Mouse (Mus musculus) hindbrain, embryonic 12.5 days (tissue): ENCODE measurements at regions not wholly inside any gene's neighbourhood (a gene's known extent, or its start where the extent isn't known, plus 50 kb on each side); places are given as distances from the start of the nearest gene placed in this dataset.

Source experiments
- ATAC-seq: fragments of 200-750 bp; cut with Nextera tagmentation; 2 replicates; pipeline ENCODE4 v1.8.0; 2017; ENCODE audit warnings: moderate TSS enrichment; ENCODE audit not compliant: low FRiP score
- H3K27ac ChIP-seq: fragments of 300-500 bp; sonication (generic); 2 replicates; pipeline ENCODE4 v1.5.1; 2016; ENCODE audit warnings: mild to moderate bottlenecking
- H3K27me3 ChIP-seq: fragments of 300-500 bp; sonication (generic); 2 replicates; pipeline ENCODE4 v1.6.1; 2016; ENCODE audit warnings: mild to moderate bottlenecking
- H3K36me3 ChIP-seq: fragments of 300-500 bp; sonication (generic); 2 replicates; pipeline ENCODE4 v1.6.1; 2016; ENCODE audit warnings: mild to moderate bottlenecking
- H3K4me1 ChIP-seq: fragments of 300-500 bp; sonication (generic); 2 replicates; pipeline ENCODE4 v1.6.1; 2016
- H3K4me2 ChIP-seq: fragments of 300-500 bp; sonication (generic); replicated peaks from 2 replicates; pipeline ENCODE4 v1.6.1; 2016; ENCODE audit warnings: mild to moderate bottlenecking
- H3K4me3 ChIP-seq: fragments of 300-500 bp; sonication (generic); 2 replicates; pipeline ENCODE4 v1.5.1; 2016; ENCODE audit warnings: mild to moderate bottlenecking
- H3K9ac ChIP-seq: fragments of 300-500 bp; sonication (generic); 2 replicates; pipeline ENCODE4 v1.6.1; 2016; ENCODE audit warnings: mild to moderate bottlenecking, moderate library complexity
- H3K9me3 ChIP-seq: fragments of 300-500 bp; sonication (generic); replicated peaks from 2 replicates; pipeline ENCODE4 v1.6.1; 2016; ENCODE audit warnings: mild to moderate bottlenecking
- WGBS: fragments of 180-500 bp; shearing (Covaris S2); methylation state at CpG from one replicate; pipeline ENCODE4 v1.1.7; 2016; 5-methylcytosine and 5-hydroxymethylcytosine counted together

DNA sequence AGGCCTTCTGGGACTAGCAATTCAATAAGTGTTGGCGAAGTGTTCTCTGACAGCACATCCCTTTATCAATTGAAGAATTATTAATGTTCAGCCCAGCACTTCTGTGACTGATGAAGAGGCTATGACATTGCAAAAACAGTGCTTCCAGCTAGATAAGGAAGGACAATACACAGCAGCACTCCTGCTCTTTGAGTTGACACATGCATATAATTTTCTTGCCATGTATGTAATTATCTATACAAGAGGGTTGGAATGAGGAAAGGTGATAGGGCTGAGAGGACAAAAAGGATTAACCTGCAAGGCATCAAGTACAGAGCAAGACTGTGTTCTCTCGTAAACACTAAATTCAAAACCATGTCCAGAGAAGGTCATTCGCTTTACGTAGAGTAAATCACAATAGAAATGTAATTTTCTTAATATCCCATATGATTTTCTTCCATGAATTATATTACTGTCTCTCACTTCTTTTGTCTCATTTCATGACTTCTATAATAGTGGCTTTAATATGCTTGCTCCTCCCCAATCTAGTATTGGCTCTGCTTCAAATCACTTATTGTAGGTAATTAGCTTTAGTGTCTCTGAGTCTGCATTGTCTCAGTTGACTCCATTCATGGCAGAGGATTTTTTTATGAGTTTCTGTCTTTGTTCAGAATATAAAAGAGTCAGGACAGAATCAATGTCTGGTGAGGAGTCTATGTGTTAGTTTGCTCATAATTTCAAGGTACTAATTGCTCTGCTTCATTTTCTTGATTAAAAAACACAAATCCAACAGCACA lies 460.9 kb downstream of the Slco4c1 start:
- no peak overlapping the region for H3K27ac ChIP-seq
- H3K4me3 ChIP-seq, result no peak overlapping the region
- H3K4me2 ChIP-seq, result no peak overlapping the region
- peak; percentile 63 for ATAC-seq
- no peaks in the 10 kb centered on the region for H3K36me3 ChIP-seq
- H3K9ac ChIP-seq, result no peak overlapping the region
- no peaks in the 10 kb centered on the region for H3K27me3 ChIP-seq
- WGBS, result 76% methylated on average over 4 of the region's 4 CpGs
- H3K9me3 ChIP-seq, result no peaks in the 10 kb centered on the region
- H3K4me1 ChIP-seq, result no peaks in the 10 kb centered on the region

DNA sequence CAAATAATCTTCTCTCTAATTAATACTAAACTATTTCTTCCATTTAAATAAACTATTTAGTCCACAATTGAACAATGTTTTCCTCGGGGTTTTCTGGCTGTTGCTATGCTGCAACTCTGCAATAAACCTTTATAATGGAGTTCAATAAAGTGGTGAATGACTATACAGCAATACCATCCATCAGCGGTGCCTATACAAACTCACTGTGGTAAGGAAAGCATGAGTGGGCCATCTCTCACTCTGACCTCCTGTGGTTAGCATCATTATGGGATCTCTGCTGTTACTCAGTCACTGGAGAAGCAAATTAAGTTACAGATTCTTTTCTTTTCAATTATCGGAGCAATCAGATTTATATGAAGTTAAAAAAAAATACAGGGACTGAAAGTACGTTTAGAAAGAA lies 474.0 kb downstream of the Slco4c1 start:
- no peak for ATAC-seq
- Histone ChIP-seq H3K27ac (no peak overlapping the region), H3K4me2 (no peak overlapping the region), H3K4me1 (no peaks in the 10 kb centered on the region), H3K9me3 (no peaks in the 10 kb centered on the region), H3K27me3 (no peaks in the 10 kb centered on the region), H3K36me3 (no peaks in the 10 kb centered on the region), H3K4me3 (no peak overlapping the region), H3K9ac (no peak overlapping the region)
- 64% methylated on average over 4 of the region's 4 CpGs for WGBS

GRCm38 (mm10) chr1:96388417-96388816 lies 483.6 kb downstream of the Slco4c1 start:
- Histone ChIP-seq H3K4me2 (no peak overlapping the region), H3K36me3 (no peaks in the 10 kb centered on the region), H3K4me1 (no peaks in the 10 kb centered on the region), H3K9ac (no peak overlapping the region), H3K9me3 (no peaks in the 10 kb centered on the region), H3K27ac (no peak overlapping the region), H3K27me3 (no peaks in the 10 kb centered on the region), H3K4me3 (no peak overlapping the region)
- no peak for ATAC-seq
- WGBS, result 91% methylated on average over 5 of the region's 5 CpGs

- Histone ChIP-seq H3K4me3 (no peak overlapping the region), H3K36me3 (no peaks in the 10 kb centered on the region), H3K27ac (no peak overlapping the region), H3K4me1 (no peaks in the 10 kb centered on the region), H3K27me3 (no peaks in the 10 kb centered on the region), H3K4me2 (no peak overlapping the region), H3K9ac (no peak overlapping the region), H3K9me3 (no peaks in the 10 kb centered on the region)
- no peak for ATAC-seq
- WGBS, result 90% methylated on average over 1 of the region's 1 CpGs
Observed at GRCm38 (mm10) chr1:96385916-96386315, 486.1 kb downstream of the Slco4c1 start.

GRCm38 (mm10) chr1:96362713-96363441 lies 509.1 kb downstream of the Slco4c1 start:
- H3K4me1 ChIP-seq, result no peaks in the 10 kb centered on the region
- H3K4me3 ChIP-seq, result no peak overlapping the region
- H3K4me2 ChIP-seq, result no peak overlapping the region
- no peak overlapping the region for H3K9ac ChIP-seq
- no peaks in the 10 kb centered on the region for H3K27me3 ChIP-seq
- H3K36me3 ChIP-seq, result no peaks in the 10 kb centered on the region
- H3K27ac ChIP-seq, result no peak overlapping the region
- H3K9me3 ChIP-seq, result no peaks in the 10 kb centered on the region
- 77% methylated on average over 2 of the region's 2 CpGs for WGBS
- ATAC-seq, result no peak

GRCm38 (mm10) chr1:96347231-96347630 lies 524.7 kb downstream of the Slco4c1 start:
- no peak for ATAC-seq
- Histone ChIP-seq H3K4me1 (no peaks in the 10 kb centered on the region), H3K4me3 (no peak overlapping the region), H3K9ac (no peak overlapping the region), H3K27me3 (no peaks in the 10 kb centered on the region), H3K9me3 (no peaks in the 10 kb centered on the region), H3K36me3 (no peaks in the 10 kb centered on the region), H3K4me2 (no peak overlapping the region), H3K27ac (no peak overlapping the region)
- 32% methylated on average over 1 of the region's 1 CpGs for WGBS

GRCm38 (mm10) chr1:96346465-96347002 lies 525.4 kb downstream of the Slco4c1 start:
- ATAC-seq, result peak; percentile 85
- Histone ChIP-seq H3K9me3 (no peaks in the 10 kb centered on the region), H3K4me1 (no peaks in the 10 kb centered on the region), H3K27me3 (no peaks in the 10 kb centered on the region), H3K4me3 (no peak overlapping the region), H3K27ac (no peak overlapping the region), H3K4me2 (no peak overlapping the region), H3K9ac (no peak overlapping the region), H3K36me3 (no peaks in the 10 kb centered on the region)
- WGBS, result 53% methylated on average over 5 of the region's 5 CpGs

- no peak for ATAC-seq
- Histone ChIP-seq H3K27me3 (no peaks in the 10 kb centered on the region), H3K9ac (no peak overlapping the region), H3K36me3 (no peaks in the 10 kb centered on the region), H3K4me3 (no peak overlapping the region), H3K9me3 (no peaks in the 10 kb centered on the region), H3K4me1 (no peaks in the 10 kb centered on the region), H3K4me2 (no peak overlapping the region), H3K27ac (no peak overlapping the region)
- WGBS, result 100% methylated on average over 1 of the region's 1 CpGs
Observed at GRCm38 (mm10) chr1:96315721-96316120, 556.2 kb downstream of the Slco4c1 start.

- ATAC-seq, result 0 out of 2 replicates have a peak, but pooled peaks have one; percentile 54
- 29% methylated on average over 5 of the region's 5 CpGs for WGBS
- Histone ChIP-seq H3K4me2 (no peak overlapping the region), H3K4me3 (no peak overlapping the region), H3K36me3 (no peaks in the 10 kb centered on the region), H3K9ac (no peak overlapping the region), H3K27ac (no peak overlapping the region), H3K27me3 (no peaks in the 10 kb centered on the region), H3K4me1 (no peaks in the 10 kb centered on the region), H3K9me3 (no peaks in the 10 kb centered on the region)
Observed at GRCm38 (mm10) chr1:96301238-96301637, 570.7 kb downstream of the Slco4c1 start.

- ATAC-seq, result no peak
- H3K4me2 ChIP-seq, result no peak overlapping the region
- WGBS, result 82% methylated on average over 1 of the region's 1 CpGs
- no peaks in the 10 kb centered on the region for H3K27me3 ChIP-seq
- no peaks in the 10 kb centered on the region for H3K4me1 ChIP-seq
- H3K9me3 ChIP-seq, result no peaks in the 10 kb centered on the region
- no peak overlapping the region for H3K27ac ChIP-seq
- H3K9ac ChIP-seq, result no peak overlapping the region
- no peaks in the 10 kb centered on the region for H3K36me3 ChIP-seq
- no peak overlapping the region for H3K4me3 ChIP-seq
Observed at GRCm38 (mm10) chr1:96278046-96278576, 593.9 kb downstream of the Slco4c1 start.

GRCm38 (mm10) chr1:96276646-96277045 lies 595.3 kb downstream of the Slco4c1 start:
- Histone ChIP-seq H3K36me3 (no peaks in the 10 kb centered on the region), H3K4me2 (no peak overlapping the region), H3K4me1 (no peaks in the 10 kb centered on the region), H3K27me3 (no peaks in the 10 kb centered on the region), H3K9ac (no peak overlapping the region), H3K9me3 (no peaks in the 10 kb centered on the region), H3K27ac (no peak overlapping the region), H3K4me3 (no peak overlapping the region)
- 69% methylated on average over 2 of the region's 2 CpGs for WGBS
- no peak for ATAC-seq
